Mouse (Mus musculus) Muller cell, postnatal 12 days (primary cell): ENCODE measurements around the gene Lgals3bp.
"Not testable (repeated sequence)": the region's sequence is repeated elsewhere in the genome, so short reads cannot be mapped to it uniquely, and the experiment has no call there.

Source experiments
- DNase-seq: peaks from one replicate; pipeline ENCODE4 v3.0.0-alpha.2; 2015; ENCODE audit errors: inconsistent ontology term

Lgals3bp gene

DNA sequence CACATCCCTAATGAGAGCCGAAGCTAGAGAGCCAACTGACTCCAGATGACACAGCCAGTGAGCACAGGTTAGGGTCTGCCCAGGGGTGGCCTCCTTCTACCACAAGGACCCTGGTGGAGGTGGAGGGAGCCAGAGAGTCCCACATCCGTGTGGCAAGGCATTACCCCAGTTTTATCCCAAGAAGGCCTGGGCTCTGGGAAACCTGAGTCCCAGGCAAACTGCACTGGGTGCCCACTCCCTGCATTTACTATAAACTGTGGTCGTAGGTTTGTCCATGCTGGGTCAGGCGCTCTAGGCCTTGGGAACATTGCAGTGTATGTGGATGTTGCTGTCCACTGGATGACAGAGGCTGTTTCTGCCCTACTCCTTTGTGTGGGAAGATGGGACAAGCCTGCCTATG, 697 bp downstream of the Lgals3bp start:
- DNase-seq, result no peak

DNA sequence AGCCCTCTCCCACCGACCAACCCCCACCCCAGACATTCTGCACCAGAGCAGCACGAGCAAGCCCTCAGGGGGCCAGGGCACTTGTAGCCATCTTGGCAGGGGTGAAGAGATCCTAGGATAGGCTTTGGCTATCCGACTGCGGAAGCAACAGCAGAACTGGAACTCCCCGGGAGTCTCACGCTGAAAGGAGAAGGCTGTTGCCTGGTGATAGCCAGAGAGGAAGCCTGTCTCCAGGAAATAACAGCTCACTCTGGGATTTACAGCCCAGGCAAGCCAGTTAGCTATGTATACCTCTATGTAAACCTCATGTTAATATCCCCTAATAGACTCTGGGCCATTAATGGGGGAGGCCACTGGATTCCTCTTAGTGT, 1.3 kb downstream of the Lgals3bp start:
- DNase-seq, result no peak

DNA sequence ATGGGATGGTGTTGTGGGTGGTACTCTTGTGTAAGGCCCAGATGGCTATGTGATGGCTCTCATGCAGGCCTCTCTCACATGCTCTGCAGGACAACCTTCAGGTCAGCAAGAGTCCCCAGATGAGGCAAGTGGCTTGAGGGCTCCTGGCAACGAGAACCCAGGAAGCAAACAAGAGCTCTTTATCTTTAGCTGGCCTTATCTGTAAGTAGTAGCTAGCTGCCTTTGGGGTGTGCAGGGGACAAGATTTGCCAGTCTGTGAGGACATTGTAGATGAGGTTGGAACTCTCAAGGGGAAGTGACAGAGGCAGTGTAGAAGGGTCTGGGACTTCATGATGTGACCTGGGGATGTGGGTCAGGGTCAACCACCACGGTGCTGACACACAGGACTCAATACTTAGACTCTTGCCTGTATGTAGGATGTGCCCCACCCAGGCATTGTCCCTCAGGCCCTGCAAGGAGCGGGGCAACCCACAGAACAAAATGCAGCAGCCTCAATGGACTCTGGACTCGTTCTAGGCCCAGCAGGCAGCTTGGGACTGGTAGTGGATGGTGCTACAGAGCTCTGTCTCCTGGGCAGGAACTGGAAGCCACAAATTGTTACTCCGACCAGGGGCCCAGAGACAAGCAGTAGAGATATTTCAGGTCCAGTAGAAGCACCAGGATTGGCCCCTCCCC, 1.9 kb downstream of the Lgals3bp start:
- no peak for DNase-seq

DNA sequence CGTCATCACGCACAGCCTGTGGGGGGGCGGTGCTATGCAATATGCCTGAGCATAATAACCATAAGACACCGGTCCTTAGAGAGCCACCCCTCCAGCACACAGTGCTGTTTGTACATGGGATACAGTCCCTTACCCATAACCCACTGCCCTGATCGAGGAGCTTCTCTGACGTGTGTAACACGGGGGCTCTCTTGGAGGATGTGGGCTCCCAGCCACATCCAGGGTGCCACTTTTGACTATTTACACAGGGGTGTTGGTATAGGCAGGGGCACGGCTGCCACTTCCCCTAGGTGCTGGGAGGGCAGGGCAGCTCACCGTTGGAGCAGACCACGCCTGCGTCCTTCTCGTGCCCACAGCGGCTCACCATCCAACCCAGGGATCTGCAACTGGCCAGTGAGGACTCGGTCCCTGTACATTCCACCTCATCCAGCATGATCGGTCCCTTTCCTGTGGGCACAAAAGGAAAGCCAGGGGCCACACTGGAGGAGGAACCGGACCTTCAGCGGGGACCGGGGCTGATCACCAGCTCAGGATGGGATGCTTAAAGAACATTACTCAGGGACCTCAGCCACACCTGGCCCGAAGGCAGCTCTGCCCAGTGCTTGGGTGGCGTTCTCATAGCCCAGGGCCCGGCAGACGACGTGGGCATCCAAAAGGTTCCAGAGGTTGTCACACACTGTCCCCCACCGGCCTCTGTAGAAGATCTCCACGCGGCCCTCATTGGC, 3.9 kb downstream of the Lgals3bp start:
- DNase-seq, result no peak

DNA sequence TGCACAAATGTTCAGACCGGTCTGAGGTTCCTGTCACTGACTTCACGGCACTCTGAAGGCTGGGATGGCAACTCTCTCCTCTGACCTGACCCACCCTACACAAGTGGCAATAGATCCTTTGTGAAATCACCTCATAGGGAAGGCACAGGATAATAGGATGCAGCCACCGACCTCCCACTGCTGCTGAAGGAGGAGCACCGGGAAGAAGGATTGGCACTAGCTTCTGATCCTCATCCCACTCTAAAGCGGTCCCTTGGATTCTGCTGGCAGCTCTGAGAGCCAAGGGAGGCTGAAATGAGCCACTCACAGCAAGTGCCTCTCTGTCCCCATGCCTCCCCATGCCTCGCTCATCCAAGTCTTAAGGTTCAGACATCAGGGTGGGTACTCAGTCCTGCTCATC, 7.4 kb downstream of the Lgals3bp start:
- DNase-seq, result no peak

DNA sequence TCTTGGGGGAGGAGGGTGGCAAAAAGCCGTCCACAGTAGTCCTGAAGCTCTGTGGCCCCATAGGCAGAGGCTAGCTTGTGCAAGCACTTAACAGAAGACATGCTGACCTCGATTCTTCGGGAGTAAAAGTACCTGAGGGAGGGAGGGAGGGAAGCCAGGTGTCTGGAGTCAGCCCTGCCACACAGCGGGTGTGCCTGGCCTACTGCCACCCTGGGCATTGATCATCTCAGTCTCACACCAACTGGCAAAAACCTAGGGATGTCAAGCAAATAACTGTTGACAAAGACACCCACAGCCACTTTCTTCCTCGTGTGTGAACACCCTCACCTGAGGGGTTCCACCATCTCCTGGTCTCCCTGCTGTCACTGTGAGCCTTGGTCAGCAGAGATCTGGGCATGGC, 7.9 kb downstream of the Lgals3bp start:
- no peak for DNase-seq

DNA sequence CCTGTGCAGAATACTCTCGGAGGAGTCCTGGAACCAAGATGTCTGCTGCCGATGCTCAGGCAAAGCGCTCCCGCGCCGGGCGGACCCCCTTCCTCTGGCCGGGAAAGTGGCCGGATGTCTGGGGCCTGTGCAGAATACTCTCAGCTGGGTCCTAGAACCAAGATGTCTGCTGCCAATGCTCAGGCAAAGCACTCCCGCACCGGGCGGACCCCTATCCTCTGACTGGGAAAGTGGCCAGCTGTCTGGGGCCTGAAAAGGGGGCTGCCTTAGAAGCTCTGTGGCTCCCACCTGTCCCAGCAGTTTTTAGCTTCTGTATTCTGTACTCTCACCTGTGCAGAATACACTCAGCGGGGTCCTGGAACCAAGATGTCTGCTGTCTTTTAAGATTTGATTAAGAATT, 14.1 kb downstream of the Lgals3bp start:
- not testable (repeated sequence) for DNase-seq

DNA sequence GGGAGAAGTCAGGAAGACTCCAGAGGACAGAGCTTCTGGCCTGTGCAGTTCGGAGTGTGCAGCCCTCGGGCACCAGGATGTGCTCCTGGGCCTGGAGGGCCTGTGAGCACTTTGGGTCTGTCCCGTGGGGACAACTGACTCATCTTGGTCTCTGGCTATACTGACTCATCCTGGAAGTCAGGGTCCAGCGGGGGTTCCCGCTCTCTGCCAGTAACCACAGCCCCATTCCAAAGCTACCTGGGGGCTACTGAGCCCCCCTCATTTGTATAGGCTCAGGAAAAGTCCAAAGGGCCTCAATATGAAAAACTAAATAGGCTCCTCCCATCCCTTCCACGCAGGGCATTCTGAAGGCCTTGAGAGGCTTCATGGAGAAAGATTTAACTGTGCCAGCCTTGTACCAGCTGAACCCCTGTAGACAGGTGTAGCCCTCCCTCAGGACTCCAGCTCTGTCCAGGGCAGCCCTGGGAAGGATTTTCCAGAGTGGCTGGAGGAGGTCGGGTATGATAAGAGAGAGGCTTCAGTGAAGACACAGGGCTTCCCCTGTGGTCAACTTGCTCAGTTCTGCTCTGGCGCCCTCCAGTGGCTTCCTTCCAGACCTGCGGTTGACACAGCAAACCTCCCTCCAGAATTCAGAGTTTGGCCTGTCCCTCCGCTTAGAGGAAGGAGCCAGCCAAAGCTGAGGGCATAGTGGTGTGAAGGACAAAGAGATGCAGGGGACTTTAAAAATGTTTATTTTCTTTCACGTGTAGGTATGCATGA, 22.5 kb downstream of the Lgals3bp start:
- DNase-seq, result peak; percentile 83

DNA sequence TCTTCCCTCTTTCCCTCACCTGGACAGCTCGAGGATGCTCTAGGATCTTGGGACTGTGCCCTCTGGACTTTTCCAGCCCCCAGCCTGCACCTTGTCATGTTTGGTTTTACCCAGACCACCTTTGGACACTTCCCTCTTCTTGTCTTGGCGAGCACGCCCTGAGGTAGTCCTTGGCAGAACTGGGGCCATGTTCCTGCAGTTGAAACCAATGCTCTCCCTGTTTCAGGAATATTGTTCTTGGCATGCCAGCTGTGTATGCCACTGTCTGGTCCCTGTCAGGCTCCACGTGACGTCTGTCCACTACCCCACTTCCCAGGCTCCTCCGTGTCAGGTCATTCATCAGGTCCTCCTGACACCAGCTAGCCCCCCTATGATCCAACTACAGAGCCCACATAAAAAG, 23.2 kb downstream of the Lgals3bp start:
- no peak for DNase-seq

DNA sequence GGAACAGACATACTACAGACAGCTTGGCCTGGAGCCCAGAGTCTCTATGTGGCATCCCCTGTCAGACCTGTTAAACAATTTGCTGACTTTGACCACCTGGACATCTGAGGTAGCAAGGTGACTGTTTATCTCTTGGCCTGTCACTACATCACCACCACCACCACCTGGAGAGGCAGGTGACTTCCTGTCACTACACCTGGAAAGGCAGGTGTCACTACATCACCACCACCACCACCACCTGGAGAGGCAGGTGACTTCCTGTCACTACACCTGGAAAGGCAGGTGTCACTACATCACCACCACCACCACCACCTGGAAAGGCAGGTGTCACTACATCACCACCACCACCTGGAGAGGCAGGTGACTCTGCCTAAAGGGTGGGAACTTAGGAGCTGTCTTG, 25.6 kb downstream of the Lgals3bp start:
- DNase-seq, result not testable (repeated sequence)

DNA sequence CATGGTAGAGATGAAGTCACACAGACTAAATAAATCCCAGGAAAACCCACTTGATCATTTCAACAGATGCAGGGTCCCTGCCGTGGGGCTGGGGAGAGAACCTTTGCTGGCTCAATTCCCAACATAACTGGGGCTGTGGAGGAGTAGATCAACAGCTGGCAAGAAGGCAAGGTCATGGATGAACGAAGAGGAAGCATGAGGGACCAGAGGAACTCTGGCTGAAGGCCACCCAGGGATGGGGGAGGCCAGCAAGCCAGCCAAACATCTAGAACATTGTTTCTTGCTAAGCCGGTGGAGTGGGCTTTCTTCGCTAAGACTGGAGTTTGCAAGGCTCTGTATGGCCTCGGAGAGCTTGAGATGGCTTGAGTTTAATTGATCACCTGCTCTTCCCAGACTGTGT, 26.0 kb downstream of the Lgals3bp start:
- peak; percentile 33 for DNase-seq

DNA sequence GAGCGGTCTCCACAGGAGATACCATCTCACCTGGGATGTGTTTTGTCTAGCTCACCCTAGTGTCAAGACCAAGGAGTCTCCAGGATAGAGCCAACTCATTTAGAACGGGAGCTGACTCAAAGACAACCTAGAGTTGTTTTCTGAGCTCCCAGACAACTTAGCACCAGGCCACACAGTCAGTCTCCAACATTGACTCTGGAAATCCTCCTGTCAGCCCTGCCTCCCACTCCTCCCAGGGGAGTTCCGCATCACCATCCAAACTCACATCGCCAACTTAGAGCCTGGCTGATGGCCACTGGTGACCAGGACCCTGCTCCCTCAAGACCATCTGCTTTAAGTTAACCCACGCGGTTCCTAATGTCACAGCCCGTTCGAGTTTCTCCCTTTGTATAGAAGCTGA, 26.4 kb downstream of the Lgals3bp start:
- no peak for DNase-seq

DNA sequence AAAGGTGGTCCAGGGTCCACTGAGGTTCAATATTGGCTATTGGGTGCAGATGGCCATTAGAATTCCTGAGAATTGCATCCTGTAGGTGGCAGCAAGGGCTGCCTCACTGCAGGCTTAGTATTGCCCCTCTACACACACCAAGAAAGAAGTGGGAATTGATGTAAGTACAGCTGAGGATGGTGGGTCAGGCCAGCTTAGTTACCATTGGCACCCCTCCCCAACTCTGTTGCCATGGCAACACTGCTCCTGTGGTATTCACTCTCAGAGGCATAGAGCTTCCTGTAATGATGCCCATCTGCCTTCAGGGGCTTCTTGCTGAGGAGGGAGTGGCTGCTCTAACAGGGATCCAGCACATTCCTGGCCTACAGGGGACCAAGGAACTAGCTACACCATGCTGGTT, 26.9 kb downstream of the Lgals3bp start:
- DNase-seq, result no peak

DNA sequence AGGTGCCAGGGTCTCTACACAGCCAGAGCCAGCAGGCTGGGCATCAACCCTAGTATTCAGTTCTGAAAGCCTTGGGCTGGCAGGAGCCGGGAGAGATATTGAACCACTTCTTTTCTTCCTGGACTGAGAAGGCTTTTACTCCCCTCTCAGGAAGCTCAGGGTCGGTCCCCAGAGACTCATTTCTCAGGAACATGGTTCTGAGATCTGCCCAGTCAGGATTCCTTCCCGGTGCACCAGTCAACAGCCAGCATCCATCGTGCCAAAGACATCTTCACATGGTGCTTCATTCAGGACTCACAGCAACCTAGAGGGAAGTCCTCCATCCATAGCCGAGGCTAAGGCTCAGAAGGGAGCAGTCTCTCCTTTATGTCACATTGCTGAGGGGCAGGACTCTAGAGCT, 27.4 kb downstream of the Lgals3bp start:
- DNase-seq, result no peak

DNA sequence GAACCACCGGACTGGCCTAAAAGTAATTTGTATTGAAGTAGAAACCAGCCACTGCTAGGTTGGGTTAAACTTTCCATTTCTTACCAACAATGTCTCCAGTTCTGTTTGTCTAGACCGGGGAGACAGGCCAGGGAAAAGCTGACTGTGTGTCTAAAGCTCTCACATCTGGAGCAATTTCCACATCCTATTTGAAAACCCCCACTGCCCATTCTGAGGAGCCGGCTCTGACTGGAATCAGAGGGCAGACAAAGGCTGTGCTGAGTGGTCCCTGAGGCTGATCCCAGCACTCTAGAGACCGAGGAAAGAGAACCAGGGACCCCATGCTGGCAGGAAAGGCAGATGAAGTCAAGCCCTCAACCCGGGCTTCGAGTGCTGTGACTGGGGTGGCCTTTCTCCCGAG, 29.3 kb downstream of the Lgals3bp start:
- DNase-seq, result no peak

DNA sequence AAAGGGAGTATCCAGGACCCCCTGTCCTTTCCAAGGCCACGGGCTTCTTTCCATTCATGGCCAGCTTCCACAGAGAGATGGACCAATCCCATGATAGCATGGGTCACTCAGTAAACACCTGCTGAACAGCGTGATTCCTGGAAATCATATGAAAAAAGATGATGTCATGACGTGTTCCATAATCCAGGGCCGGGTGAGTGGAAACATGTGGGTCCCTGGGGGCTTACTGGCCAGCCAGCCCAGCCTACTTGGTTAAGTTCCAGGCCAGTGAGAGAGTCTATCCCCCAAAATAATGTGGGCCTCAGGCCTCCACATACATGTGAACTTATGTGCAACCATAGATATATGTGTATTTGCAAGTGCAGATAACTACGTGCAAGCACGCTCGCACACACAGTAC, 30.0 kb downstream of the Lgals3bp start:
- DNase-seq, result no peak

DNA sequence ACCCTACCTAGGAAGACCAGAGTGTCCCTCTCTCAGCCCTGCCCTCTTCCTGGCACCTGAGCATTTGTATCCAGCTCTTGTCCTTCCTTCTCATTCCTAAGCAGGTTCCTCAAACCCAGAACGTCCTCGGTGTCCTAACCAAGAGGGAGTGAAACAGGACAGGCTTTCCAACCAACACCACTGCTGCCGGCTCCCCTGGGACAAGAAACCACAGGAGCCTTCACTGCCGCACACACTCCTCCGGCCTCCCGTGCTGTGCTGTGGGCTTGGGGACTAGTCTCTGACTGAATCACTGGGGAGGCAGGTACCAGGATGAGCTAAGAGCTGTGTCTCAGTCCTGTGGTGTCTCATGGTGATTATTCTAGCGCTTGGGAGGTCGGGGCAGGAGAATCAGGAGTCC, 32.2 kb downstream of the Lgals3bp start:
- no peak for DNase-seq

DNA sequence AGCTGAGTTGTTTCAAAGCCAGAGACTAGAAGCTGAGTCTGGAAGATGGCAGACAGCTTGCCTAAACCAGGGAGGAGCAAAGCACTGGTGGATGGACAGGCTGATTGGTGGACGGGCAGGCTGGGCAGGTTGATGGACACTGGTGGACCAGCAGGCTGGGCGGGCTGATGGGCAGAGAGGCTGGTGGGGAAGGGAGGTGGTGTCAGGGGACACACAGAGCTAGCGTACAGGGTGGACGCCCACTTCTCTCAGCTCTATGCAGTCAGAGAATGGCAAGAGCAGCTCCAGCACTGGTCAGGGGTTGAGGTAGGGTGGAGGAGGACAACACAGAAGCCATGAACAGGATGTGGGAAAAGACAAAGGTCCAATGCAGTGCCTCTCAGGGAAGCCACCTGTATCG, 32.6 kb downstream of the Lgals3bp start:
- DNase-seq, result no peak

DNA sequence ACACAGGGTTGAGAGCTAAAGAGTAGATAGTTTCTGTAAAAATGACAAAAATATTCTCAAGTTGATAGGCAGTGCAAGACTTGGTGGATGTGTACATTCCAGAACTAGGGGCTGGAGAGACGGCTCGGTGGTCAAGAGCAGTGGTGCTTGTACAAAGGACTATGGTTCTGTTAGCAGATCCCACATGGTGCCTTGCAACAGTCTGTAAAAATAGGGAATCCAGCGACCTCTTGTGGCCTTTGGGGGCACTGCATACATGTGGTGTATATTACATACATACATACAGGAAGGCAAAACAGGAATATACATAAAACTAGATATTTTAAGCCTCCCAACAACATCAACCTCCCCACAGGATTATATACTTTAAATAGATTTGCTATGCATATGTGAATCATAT, 33.6 kb downstream of the Lgals3bp start:
- no peak for DNase-seq

DNA sequence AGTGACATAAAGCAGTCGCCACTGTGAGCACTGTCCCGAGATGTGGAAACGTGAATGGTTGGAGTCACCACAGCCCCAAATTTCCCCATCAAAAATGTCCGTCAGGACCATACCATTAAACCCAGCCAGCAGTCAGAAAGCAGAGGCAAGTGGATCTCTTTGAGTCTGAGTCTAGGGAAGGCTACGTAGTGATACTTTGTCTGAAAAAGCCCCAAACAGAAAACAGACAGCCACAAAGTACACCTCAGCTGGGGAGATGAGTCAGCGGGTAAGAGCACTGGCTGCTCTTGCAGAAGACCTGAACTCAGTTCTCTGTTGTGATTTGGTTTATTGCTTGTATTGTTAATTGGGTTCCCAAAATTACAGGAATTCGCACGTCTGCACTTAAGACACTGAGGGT, 35.3 kb downstream of the Lgals3bp start:
- DNase-seq, result no peak

DNA sequence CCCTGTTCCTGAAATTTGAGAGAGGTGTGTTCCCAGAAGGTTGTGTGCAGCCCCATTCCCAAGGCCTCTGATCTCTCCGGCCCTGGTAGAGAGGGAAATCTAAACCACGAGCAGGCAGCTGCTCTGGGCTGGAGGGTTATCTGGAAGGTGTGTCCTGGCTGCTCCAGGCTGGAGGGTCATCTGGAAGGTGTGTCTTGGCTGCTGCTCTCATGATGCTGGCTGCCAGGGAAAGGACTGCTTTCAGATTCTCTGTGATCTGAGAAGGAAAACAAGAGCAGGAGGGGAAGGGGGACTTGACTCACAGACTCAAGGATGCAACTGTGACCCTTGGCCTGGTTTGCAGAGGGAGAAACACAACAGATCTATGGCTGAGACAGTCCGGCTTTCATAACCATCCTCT, 35.8 kb downstream of the Lgals3bp start:
- DNase-seq, result no peak

DNA sequence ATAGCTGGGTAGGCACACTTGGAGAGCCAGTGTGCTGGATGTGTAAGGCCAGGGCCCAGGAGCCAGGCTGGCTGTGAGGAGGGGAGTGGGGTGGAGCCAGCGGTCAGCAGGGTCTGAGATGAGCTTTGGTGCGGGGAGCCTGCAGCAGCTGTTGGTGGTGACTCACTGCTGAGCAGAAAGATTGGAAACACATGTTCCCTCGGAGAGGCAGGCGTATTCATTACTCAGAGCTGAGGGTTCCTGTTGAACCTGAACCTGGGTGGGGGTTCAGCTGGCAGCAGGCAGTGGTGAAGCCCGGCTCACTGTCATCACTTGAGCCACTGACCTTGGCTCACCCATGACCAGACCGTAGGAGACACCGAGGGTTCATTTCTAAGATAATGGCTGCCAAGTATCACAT, 36.7 kb downstream of the Lgals3bp start:
- peak; percentile 80 for DNase-seq

DNA sequence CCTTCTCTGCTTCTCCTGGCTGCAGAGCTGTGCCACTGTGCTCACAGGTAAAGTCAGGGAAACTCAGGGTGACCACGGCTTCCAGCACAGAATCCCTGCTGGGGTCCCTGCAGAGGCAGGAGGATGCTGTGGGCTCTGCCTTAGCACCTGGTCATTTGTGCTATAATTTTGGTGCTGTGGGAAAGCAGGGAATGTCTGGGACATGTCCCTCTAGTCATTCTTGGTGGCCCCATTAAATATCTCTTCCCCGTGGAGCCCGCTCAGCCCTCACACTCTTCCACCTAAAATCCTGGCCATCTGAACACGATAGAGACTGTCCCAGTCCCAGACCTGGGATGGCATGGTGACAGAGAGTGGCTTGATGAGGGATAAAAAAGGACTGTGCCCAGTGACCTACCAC, 37.9 kb downstream of the Lgals3bp start:
- DNase-seq, result no peak
